Mouse (Mus musculus): ENCODE data around the gene Crip2. TPM values are rescaled to one million over a fixed set of nuclear protein-coding genes. Genes with fewer than 3 reads are reported as not detected.

The Crip2 gene
- polyA plus RNA-seq, 1 experiment: 2.3 TPM

GRCm38 (mm10) chr12:113152991-113153525 lies 13.0 kb downstream of the Crip2 start:
- Histone ChIP-seq H3K4me1 (ENCODE audit: control insufficient read depth, insufficient read depth, low read length) (peaks cover 28% of the 10 kb centered on the region), H3K4me3 (ENCODE audit: insufficient read depth, low read length) (no peak overlapping the region)

GRCm38 (mm10) chr12:113153971-113154370 lies 13.9 kb downstream of the Crip2 start:
- peak overlapping the region; percentile 39 for H3K27ac ChIP-seq (ENCODE audit: insufficient read depth, low read depth, low read length)
- TF ChIP-seq CTCF (IDR thresholded peaks at IDR 0.05; ENCODE audit: low read depth, low read length): no peak
- no peak for TF ChIP-seq POLR2A (IDR thresholded peaks at IDR 0.05; ENCODE audit: borderline replicate concordance, low read depth, low read length)
- no peak overlapping the region for H3K4me3 ChIP-seq (ENCODE audit: insufficient read depth, low read length)
- peaks cover 28% of the 10 kb centered on the region for H3K4me1 ChIP-seq (ENCODE audit: control insufficient read depth, insufficient read depth, low read length)

More at GRCm38 (mm10) chr12:113152991-113153525, 13.0 kb downstream of the Crip2 start:
- TF ChIP-seq POLR2A (IDR thresholded peaks at IDR 0.05; ENCODE audit: borderline replicate concordance, low read depth, low read length) (no peak), CTCF (IDR thresholded peaks at IDR 0.05; ENCODE audit: low read depth, low read length) (no peak)
- H3K27ac ChIP-seq (ENCODE audit: insufficient read depth, low read depth, low read length): no peak overlapping the region

- H3K4me3 ChIP-seq (ENCODE audit: insufficient read depth, low read length): no peak overlapping the region
- peaks cover 28% of the 10 kb centered on the region for H3K4me1 ChIP-seq (ENCODE audit: control insufficient read depth, insufficient read depth, low read length)
- no peak for TF ChIP-seq CTCF (IDR thresholded peaks at IDR 0.05; ENCODE audit: low read depth, low read length)
- H3K27ac ChIP-seq (ENCODE audit: insufficient read depth, low read depth, low read length): no peak overlapping the region
Measured at GRCm38 (mm10) chr12:113154747-113155075, 14.7 kb downstream of the Crip2 start.

- Histone ChIP-seq H3K27ac (ENCODE audit: insufficient read depth, low read depth, low read length) (peak overlapping the region; percentile 11), H3K4me1 (ENCODE audit: control insufficient read depth, insufficient read depth, low read length) (peaks cover 28% of the 10 kb centered on the region), H3K4me3 (ENCODE audit: insufficient read depth, low read length) (peak overlapping the region; percentile 44)
- TF ChIP-seq CTCF (IDR thresholded peaks at IDR 0.05; ENCODE audit: low read depth, low read length): no peak
- no peak for TF ChIP-seq POLR2A (IDR thresholded peaks at IDR 0.05; ENCODE audit: borderline replicate concordance, low read depth, low read length)
Measured at GRCm38 (mm10) chr12:113155076-113155771, 15.2 kb downstream of the Crip2 start.

- H3K4me3 ChIP-seq (ENCODE audit: insufficient read depth, low read length): peak within 1 kb of the TSS; percentile 75
- TF ChIP-seq POLR2A (IDR thresholded peaks at IDR 0.05; ENCODE audit: borderline replicate concordance, low read depth, low read length): no peak
- peak; percentile 47; the same call in 1 of the 2 replicates for TF ChIP-seq CTCF (IDR thresholded peaks at IDR 0.05; ENCODE audit: low read depth, low read length)
- peak within 1 kb of the TSS; percentile 11 for H3K27ac ChIP-seq (ENCODE audit: insufficient read depth, low read depth, low read length)
- peaks cover 28% of the 10 kb centered on the region for H3K4me1 ChIP-seq (ENCODE audit: control insufficient read depth, insufficient read depth, low read length)
Measured at GRCm38 (mm10) chr12:113155887-113156539, 16.0 kb downstream of the Crip2 start, which contains the start of gene Tedc1. Gene Tedc1 (plus strand): TSS chr12:113156421.

GRCm38 (mm10) chr12:113156540-113156929 lies 16.5 kb downstream of the Crip2 start:
- Histone ChIP-seq H3K4me1 (ENCODE audit: control insufficient read depth, insufficient read depth, low read length) (peaks cover 28% of the 10 kb centered on the region), H3K27ac (ENCODE audit: insufficient read depth, low read depth, low read length) (no peak overlapping the region), H3K4me3 (ENCODE audit: insufficient read depth, low read length) (peak overlapping the region; percentile 75)
- TF ChIP-seq CTCF (IDR thresholded peaks at IDR 0.05; ENCODE audit: low read depth, low read length): no peak
- TF ChIP-seq POLR2A (IDR thresholded peaks at IDR 0.05; ENCODE audit: borderline replicate concordance, low read depth, low read length): no peak

- H3K27ac ChIP-seq (ENCODE audit: insufficient read depth, low read depth, low read length): no peak overlapping the region
- no peak for TF ChIP-seq POLR2A (IDR thresholded peaks at IDR 0.05; ENCODE audit: borderline replicate concordance, low read depth, low read length)
- TF ChIP-seq CTCF (IDR thresholded peaks at IDR 0.05; ENCODE audit: low read depth, low read length): no peak
- H3K4me3 ChIP-seq (ENCODE audit: insufficient read depth, low read length): peak overlapping the region; percentile 75
- H3K4me1 ChIP-seq (ENCODE audit: control insufficient read depth, insufficient read depth, low read length): peaks cover 28% of the 10 kb centered on the region
Measured at GRCm38 (mm10) chr12:113157002-113157401, 17.0 kb downstream of the Crip2 start.

- Histone ChIP-seq H3K4me3 (ENCODE audit: insufficient read depth, low read length) (no peak overlapping the region), H3K4me1 (ENCODE audit: control insufficient read depth, insufficient read depth, low read length) (peaks cover 25% of the 10 kb centered on the region), H3K27ac (ENCODE audit: insufficient read depth, low read depth, low read length) (no peak overlapping the region)
- TF ChIP-seq CTCF (IDR thresholded peaks at IDR 0.05; ENCODE audit: low read depth, low read length): no peak
- TF ChIP-seq POLR2A (IDR thresholded peaks at IDR 0.05; ENCODE audit: borderline replicate concordance, low read depth, low read length): no peak
Measured at GRCm38 (mm10) chr12:113157521-113157920, 17.5 kb downstream of the Crip2 start.

GRCm38 (mm10) chr12:113157971-113158370 lies 17.9 kb downstream of the Crip2 start:
- Histone ChIP-seq H3K4me3 (ENCODE audit: insufficient read depth, low read length) (no peak overlapping the region), H3K4me1 (ENCODE audit: control insufficient read depth, insufficient read depth, low read length) (peaks cover 24% of the 10 kb centered on the region), H3K27ac (ENCODE audit: insufficient read depth, low read depth, low read length) (no peak overlapping the region)
- no peak for TF ChIP-seq POLR2A (IDR thresholded peaks at IDR 0.05; ENCODE audit: borderline replicate concordance, low read depth, low read length)

GRCm38 (mm10) chr12:113163561-113164006 lies 23.5 kb downstream of the Crip2 start:
- TF ChIP-seq POLR2A (IDR thresholded peaks at IDR 0.05; ENCODE audit: borderline replicate concordance, low read depth, low read length) (no peak), CTCF (IDR thresholded peaks at IDR 0.05; ENCODE audit: low read depth, low read length) (no peak)
- Histone ChIP-seq H3K4me1 (ENCODE audit: control insufficient read depth, insufficient read depth, low read length) (peaks cover 13% of the 10 kb centered on the region), H3K4me3 (ENCODE audit: insufficient read depth, low read length) (no peak overlapping the region), H3K27ac (ENCODE audit: insufficient read depth, low read depth, low read length) (no peak overlapping the region)

All from bone marrow macrophage, adult 2 months (primary cell).